Comparison of ENCODE assay signal across 24 mouse cellular contexts in the genomic region with DNA sequence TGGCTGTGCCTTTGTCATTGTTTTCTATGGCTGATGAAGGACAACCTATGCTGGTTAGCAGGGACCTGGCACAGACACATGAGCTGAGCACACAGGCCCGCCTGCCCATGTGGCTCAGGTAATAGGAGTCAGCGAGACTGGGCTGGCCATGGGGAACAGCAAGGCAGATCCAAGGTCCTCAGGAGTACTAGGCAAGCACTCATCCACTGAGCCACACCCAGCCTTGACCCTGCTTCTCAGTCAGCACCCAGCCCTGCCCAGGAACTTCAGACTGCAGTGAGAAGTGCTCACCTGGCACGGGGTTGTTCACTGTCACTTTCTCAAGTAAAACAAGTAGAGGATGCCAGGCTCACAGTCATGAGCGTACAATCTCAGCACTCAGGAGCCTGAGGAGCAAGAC.
"Had no signal": no experiment of that assay in that cellular context is flagged by ENCODE, and none has a peak within 500 bp of the region (broad histone marks: within the 10 kb centered on the region; RNA-seq: fewer than 3 reads in every experiment).

No protein-coding gene starts in this region.

- H3K9ac ChIP-seq: forebrain, embryonic 15.5 days; forebrain, postnatal 0 days; heart, embryonic 13.5 days; heart, embryonic 15.5 days; hindbrain, embryonic 13.5 days; hindbrain, embryonic 15.5 days; kidney, embryonic 15.5 days; limb, embryonic 12.5 days had no signal

- H3K27me3 ChIP-seq: forebrain, embryonic 15.5 days; heart, embryonic 13.5 days; heart, embryonic 15.5 days; hindbrain, embryonic 13.5 days; hindbrain, embryonic 15.5 days; kidney, embryonic 15.5 days; limb, embryonic 12.5 days had no signal

- H3K4me3 ChIP-seq: forebrain, embryonic 15.5 days; heart, adult 2 months; heart, embryonic 13.5 days; heart, embryonic 15.5 days; hindbrain, embryonic 13.5 days; hindbrain, embryonic 15.5 days; kidney, embryonic 15.5 days; layer of hippocampus, adult 2 months; left cerebral cortex, adult 2 months; limb, embryonic 10.5 days; limb, embryonic 12.5 days had no signal

- H3K4me2 ChIP-seq: forebrain, embryonic 15.5 days; heart, embryonic 11.5 days; heart, embryonic 13.5 days; heart, embryonic 15.5 days; hindbrain, embryonic 13.5 days; hindbrain, embryonic 15.5 days; kidney, embryonic 15.5 days; limb, embryonic 12.5 days had no signal

- ATAC-seq: forebrain, embryonic 15.5 days; forebrain, postnatal 0 days; hindbrain, postnatal 0 days had no signal

- H3K9me3 ChIP-seq: forebrain, embryonic 15.5 days; heart, embryonic 13.5 days; heart, embryonic 15.5 days; hindbrain, embryonic 13.5 days; hindbrain, embryonic 15.5 days; kidney, embryonic 15.5 days; limb, embryonic 10.5 days; limb, embryonic 12.5 days had no signal

- H3K27ac ChIP-seq: forebrain, embryonic 15.5 days; heart, adult 2 months; heart, embryonic 13.5 days; heart, embryonic 15.5 days; hindbrain, embryonic 13.5 days; hindbrain, embryonic 15.5 days; hindbrain, postnatal 0 days; kidney, embryonic 15.5 days; kidney, postnatal 0 days; layer of hippocampus, adult 2 months; left cerebral cortex, adult 2 months; limb, embryonic 10.5 days; limb, embryonic 12.5 days had no signal

- DNase-seq: forebrain, postnatal 0 days; gastrocnemius, postnatal 14 days; heart, adult 11 months; heart, adult 2 months; heart, postnatal 14 days; heart, postnatal 36 days; kidney, adult 11 months; kidney, adult 2 months; kidney, adult 9 months; kidney, postnatal 14 days; kidney, postnatal 36 days had no signal

- H3K4me1 ChIP-seq: forebrain, embryonic 15.5 days; heart, embryonic 13.5 days; heart, embryonic 15.5 days; hindbrain, embryonic 13.5 days; hindbrain, embryonic 15.5 days; kidney, embryonic 15.5 days; limb, embryonic 12.5 days had no signal
